Mouse (Mus musculus) spleen, adult 18-20 months (tissue): ENCODE measurements around the gene Tmem235.

Experiments
- DNase-seq, 2 experiments: peaks; one replicate each; pipeline ENCODE4 v3.0.0; 2022; ENCODE audit warnings: mixed read lengths in 2 of 2

Gene Tmem235

DNA sequence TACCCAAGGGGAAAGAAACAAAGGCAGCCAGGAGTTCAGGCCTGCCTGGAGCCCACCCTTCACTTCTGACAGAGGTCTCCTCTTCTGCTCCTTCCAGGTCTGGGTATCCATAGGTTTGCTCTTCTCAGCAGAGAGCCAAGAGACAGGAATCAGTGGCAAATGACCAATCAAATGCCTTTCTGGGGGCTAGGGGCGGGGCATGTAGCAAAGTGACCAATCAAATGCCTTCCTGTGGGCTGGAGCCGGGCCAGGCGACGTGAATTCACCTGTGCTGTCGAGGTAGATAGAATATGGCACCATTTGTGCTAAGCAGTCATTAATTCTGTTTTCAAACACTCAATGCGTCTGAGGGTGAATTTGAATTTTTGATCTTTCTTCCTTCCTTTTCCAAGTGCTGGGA lies 31.6 kb downstream of the Tmem235 start:
- peak in 1 of 2 experiments; percentile 47 for DNase-seq

GRCm38 (mm10) chr11:117894676-117895075 lies 34.1 kb downstream of the Tmem235 start:
- no peak for DNase-seq

DNA sequence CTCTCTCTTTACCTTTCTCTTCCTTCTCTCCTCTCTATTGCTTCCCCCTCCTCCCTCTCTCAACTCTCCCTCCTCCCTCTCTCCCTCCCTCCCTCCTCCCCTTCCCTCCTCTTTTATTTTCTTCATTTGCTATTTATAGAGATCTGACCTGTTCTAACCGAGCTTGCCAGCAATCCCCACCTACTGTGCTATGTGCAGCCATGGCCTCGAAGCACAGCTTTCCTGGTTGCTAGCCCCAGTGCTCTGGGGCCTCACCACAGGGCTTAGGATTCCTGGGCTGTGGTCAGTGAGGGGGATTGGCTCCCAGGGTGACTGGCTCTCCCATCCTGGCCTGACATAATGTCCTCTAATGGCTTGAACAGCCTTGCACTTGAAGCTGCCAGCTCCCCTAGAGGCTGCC lies 36.0 kb downstream of the Tmem235 start:
- no peak for DNase-seq

DNA sequence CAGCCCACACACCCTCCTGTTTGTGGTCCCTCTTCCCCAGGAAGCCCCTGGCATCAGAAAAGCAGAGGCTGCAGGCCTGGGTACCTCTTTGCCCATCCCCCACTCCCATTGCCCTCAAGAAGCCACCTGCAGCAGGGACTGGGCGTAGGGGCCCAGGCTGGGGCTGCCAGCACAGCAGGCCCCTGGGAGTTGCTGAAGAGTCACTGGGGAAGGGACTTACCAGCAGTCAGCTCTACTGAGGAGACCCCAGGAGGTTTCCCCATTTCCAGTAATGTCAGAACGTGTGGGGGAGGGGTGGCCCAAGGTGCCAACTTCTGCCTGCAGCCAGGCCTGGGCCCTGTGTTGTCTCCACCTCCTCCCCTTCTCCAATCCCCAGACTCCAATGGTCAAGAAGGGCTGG lies 41.7 kb downstream of the Tmem235 start:
- no peak for DNase-seq

DNA sequence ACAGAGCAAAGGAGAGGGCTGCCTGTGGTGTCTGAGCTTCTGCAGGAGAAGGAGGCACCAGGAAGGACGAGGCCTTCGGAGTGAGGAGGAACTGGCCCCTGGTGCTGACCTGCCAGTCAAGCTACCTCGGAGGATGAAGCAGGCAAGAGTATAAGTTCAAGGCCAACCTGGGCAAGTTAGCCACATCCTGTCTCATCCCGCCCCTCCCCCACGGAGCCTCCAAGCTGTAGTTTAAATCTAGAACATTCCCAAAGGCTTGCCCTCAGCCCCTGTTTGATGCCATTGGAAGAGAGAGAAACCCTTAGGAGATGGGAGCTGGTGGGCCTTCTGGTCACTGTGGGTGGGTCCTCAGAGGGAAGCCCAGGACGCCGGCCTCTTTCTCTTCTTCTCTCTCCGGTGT lies 43.9 kb downstream of the Tmem235 start:
- no peak for DNase-seq

DNA sequence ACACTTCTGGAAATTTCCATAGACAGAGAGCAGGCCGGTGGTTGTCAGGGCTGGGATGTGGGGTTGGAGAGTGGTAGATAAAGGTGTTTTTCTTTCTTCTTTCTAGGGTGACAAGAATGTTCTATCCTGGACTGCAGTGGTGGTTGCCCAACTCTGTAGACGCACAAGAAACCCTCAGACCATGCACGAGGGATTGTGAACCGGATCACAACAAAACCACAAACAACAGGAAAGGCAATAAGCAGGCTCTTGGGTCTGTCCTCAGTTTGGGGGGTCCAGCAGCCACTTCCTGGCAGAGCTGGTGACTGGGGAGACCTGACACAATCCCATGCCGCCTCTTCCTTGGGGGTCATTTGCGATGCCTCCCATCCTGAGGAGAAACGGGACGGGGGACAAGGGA lies 48.8 kb downstream of the Tmem235 start:
- no peak for DNase-seq

DNA sequence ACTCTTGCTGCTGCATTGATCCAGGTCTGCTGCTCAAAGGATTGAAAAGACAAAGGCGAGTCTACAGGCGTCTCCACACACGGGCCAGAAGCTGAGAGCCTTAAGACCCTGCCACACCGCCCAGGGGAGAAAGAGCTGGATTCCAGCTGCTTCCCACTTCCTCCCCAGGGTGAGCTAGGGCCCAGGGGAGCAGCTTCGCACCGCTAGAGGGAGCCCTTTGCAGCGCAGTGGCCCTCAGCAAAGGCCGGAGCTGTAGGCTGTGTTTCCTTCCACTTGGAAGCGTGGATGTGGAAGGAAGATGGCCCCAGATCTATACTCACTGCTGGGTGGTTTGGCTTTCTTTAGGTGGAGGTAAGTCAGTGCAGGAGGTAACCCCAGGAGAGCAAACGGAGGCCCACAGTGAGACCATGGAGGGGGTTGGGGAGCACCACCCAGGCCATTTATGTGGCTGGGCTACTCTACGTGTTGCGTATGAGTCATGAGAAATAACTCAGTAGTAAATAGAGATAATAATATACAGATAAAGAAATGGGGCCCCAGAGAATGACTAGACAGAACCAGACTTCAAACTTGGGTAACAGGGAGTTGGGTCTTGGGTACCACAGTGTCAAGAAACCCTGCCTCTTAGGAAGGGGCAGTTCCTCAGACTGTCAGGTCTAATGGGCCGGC lies 52.3 kb downstream of the Tmem235 start:
- DNase-seq = peak; percentile 53 to 82

- DNase-seq = no peak
Observed at GRCm38 (mm10) chr11:117914531-117914930, 54.0 kb downstream of the Tmem235 start.
